In the genomic region with DNA sequence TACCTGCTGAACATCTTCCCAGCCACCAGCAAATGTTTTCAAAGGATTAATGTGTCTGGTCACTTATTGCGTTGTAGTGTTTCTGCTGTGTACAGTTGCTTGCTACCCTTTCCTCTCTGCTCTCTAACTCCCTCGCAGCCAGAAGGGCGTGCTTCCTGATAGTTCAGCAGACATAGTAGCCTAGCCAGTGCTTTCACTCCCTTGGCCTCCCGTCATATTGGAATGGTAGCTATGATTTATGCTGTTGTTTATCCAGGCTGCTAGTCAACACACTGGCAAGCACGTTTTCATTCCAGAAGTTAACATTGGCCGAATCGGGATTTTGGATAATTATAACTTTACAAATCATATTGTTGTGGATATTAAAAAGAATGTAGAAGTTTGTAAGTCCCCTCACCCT, we compare ENCODE assay signal across 22 mouse cellular contexts. TPM values are rescaled to one million over a fixed set of nuclear protein-coding genes. Genes with fewer than 3 reads are reported as not detected.
DNase-seq lines count a peak whose midpoint lies in the region; ATAC-seq lines count a peak whose summit lies in the region.
"Had no signal": no experiment of that assay in that cellular context is flagged by ENCODE, and none has a peak within 500 bp of the region (broad histone marks: within the 10 kb centered on the region; RNA-seq: fewer than 3 reads in every experiment).

No protein-coding gene starts in this region.

- WGBS in kidney, embryonic 16.5 days = 58% methylated on average over 7 of the region's 7 CpGs
- WGBS in liver, embryonic 11.5 days = 72% methylated on average over 7 of the region's 7 CpGs
- WGBS in liver, embryonic 12.5 days (ENCODE audit: insufficient replicate concordance) = 59% methylated on average over 7 of the region's 7 CpGs

- no peak overlapping the region for H3K9ac ChIP-seq in kidney, embryonic 16.5 days (replicated peaks; ENCODE audit: low read length)
- no peak overlapping the region for H3K9ac ChIP-seq in liver, embryonic 11.5 days (ENCODE audit: low read depth, low read length)
- no peak overlapping the region for H3K9ac ChIP-seq in liver, embryonic 12.5 days
- H3K9ac ChIP-seq: embryonic facial prominence, embryonic 15.5 days; hindbrain, embryonic 12.5 days had no signal

- no peak overlapping the region for H3K27ac ChIP-seq in kidney, embryonic 16.5 days (ENCODE audit: low read length)
- H3K27ac ChIP-seq in liver, embryonic 11.5 days (ENCODE audit: low read depth, low read length) = 0 out of 2 replicates have a peak overlapping the region, but pooled peaks have one; percentile 15
- no peak overlapping the region for H3K27ac ChIP-seq in liver, embryonic 12.5 days
- H3K27ac ChIP-seq: embryonic facial prominence, embryonic 15.5 days; forebrain, embryonic 10.5 days; gastrocnemius, adult 2 months; heart, embryonic 10.5 days; hindbrain, embryonic 12.5 days had no signal

- 0 out of 2 replicates have a peak, but pooled peaks cover 3% of the 10 kb centered on the region for H3K4me1 ChIP-seq in kidney, embryonic 16.5 days (ENCODE audit: insufficient read depth, low read length)
- H3K4me1 ChIP-seq in liver, embryonic 11.5 days (replicated peaks; ENCODE audit: control insufficient read depth, insufficient read depth, low read length) = peaks cover 33% of the 10 kb centered on the region
- H3K4me1 ChIP-seq in liver, embryonic 12.5 days = peaks cover 79% of the 10 kb centered on the region

- no peaks in the 10 kb centered on the region for H3K27me3 ChIP-seq in kidney, embryonic 16.5 days (ENCODE audit: insufficient read depth, low read length)
- H3K27me3 ChIP-seq in liver, embryonic 11.5 days (replicated peaks; ENCODE audit: control insufficient read depth, insufficient read depth, low read length) = no peaks in the 10 kb centered on the region
- no peaks in the 10 kb centered on the region for H3K27me3 ChIP-seq in liver, embryonic 12.5 days (replicated peaks)
- H3K27me3 ChIP-seq: embryonic facial prominence, embryonic 15.5 days; hindbrain, embryonic 12.5 days had no signal

- no peaks in the 10 kb centered on the region for H3K36me3 ChIP-seq in kidney, embryonic 16.5 days (ENCODE audit: insufficient read depth, low read length)
- no peaks in the 10 kb centered on the region for H3K36me3 ChIP-seq in liver, embryonic 11.5 days (ENCODE audit: control insufficient read depth, insufficient read depth, low read length)
- no peaks in the 10 kb centered on the region for H3K36me3 ChIP-seq in liver, embryonic 12.5 days
- H3K36me3 ChIP-seq: embryonic facial prominence, embryonic 15.5 days; forebrain, embryonic 10.5 days; hindbrain, embryonic 12.5 days had no signal

- H3K4me2 ChIP-seq in kidney, embryonic 16.5 days (replicated peaks; ENCODE audit: low read depth, low read length) = no peak overlapping the region
- H3K4me2 ChIP-seq in liver, embryonic 11.5 days = peak overlapping the region; percentile 2; the same call in 1 of the 2 replicates
- no peak overlapping the region for H3K4me2 ChIP-seq in liver, embryonic 12.5 days
- H3K4me2 ChIP-seq: embryonic facial prominence, embryonic 15.5 days; hindbrain, embryonic 12.5 days had no signal

- ATAC-seq in kidney, embryonic 16.5 days (ENCODE audit: low FRiP score, low TSS enrichment) = peak; percentile 46; the same call in 1 of the 2 replicates
- ATAC-seq in liver, embryonic 11.5 days (replicated peaks; ENCODE audit: low FRiP score) = no peak
- no peak for ATAC-seq in liver, embryonic 12.5 days
- no peak for ATAC-seq in inflammation-experienced regulatory T-cells, adult 6 months

- H3K4me3 ChIP-seq in kidney, embryonic 16.5 days (ENCODE audit: low read length) = no peak overlapping the region
- no peak overlapping the region for H3K4me3 ChIP-seq in liver, embryonic 11.5 days (ENCODE audit: low read depth, low read length)
- no peak overlapping the region for H3K4me3 ChIP-seq in liver, embryonic 12.5 days
- H3K4me3 ChIP-seq: embryonic facial prominence, embryonic 15.5 days; forebrain, embryonic 10.5 days; gastrocnemius, adult 2 months; heart, embryonic 10.5 days; hindbrain, embryonic 12.5 days had no signal

- DNase-seq in kidney, adult 11 months = no peak
- no peak for DNase-seq in liver, embryonic 11.5 days (ENCODE audit: low spot score)
- DNase-seq in 3T3-L1 (ENCODE audit: low read depth, low spot score) = peak; percentile 32
- peak; percentile 83 for DNase-seq in adipocyte (ENCODE audit: low spot score)
- DNase-seq: adrenal gland, postnatal 10 days; cerebellum, adult 11 months; cerebellum, adult 8-10 months; cerebellum, postnatal 14 days; embryo, embryonic 11 days; gastrocnemius, adult 2 months; gastrocnemius, postnatal 25 days; heart, postnatal 10 days; heart, postnatal 4 days had no signal

- no peaks in the 10 kb centered on the region for H3K9me3 ChIP-seq in kidney, embryonic 16.5 days (ENCODE audit: low read length)
- no peaks in the 10 kb centered on the region for H3K9me3 ChIP-seq in liver, embryonic 11.5 days (ENCODE audit: control insufficient read depth, low read length)
- no peaks in the 10 kb centered on the region for H3K9me3 ChIP-seq in liver, embryonic 12.5 days (replicated peaks)
- H3K9me3 ChIP-seq: embryonic facial prominence, embryonic 15.5 days; forebrain, embryonic 10.5 days; heart, embryonic 10.5 days; hindbrain, embryonic 12.5 days had no signal

RNA-seq across cellular contexts. Expression of gene Gpr171, which starts 41.5 kb away (rescaled TPM):
- 0.67 and 0.80 TPM in 2 replicates for polyA plus RNA-seq in kidney, embryonic 16.5 days (2015; fragmentation: Nextera tagmentation; extraction: Ambion mirVana)
- polyA plus RNA-seq in liver, embryonic 11.5 days (2014; fragmentation: Nextera tagmentation; extraction: Ambion mirVana) = 2.3 and 2.8 TPM in 2 replicates
- 2.2 and 2.3 TPM in 2 replicates for polyA plus RNA-seq in liver, embryonic 12.5 days (2016; fragmentation: Nextera tagmentation; extraction: Ambion mirVana)
- 10 to 100 TPM; 45.7 to 91.9 (median 55.6) TPM for polyA plus RNA-seq in inflammation-experienced regulatory T-cells, adult 6 months (2017; shearing (Covaris generic))
- polyA plus RNA-seq: brain, embryonic 14.5 days; erythroblast, embryonic 14.5 days had no signal

RNA-seq across cellular contexts. Expression of gene Med12l, which starts 54.5 kb away (rescaled TPM):
- 2.1 and 2.3 TPM in 2 replicates for polyA plus RNA-seq in kidney, embryonic 16.5 days (2015; fragmentation: Nextera tagmentation; extraction: Ambion mirVana)
- polyA plus RNA-seq in liver, embryonic 11.5 days (2014; fragmentation: Nextera tagmentation; extraction: Ambion mirVana) = 3.6 TPM in 2 replicates
- 1.9 and 2.1 TPM in 2 replicates for polyA plus RNA-seq in liver, embryonic 12.5 days (2016; fragmentation: Nextera tagmentation; extraction: Ambion mirVana)
- polyA plus RNA-seq in inflammation-experienced regulatory T-cells, adult 6 months (2017; shearing (Covaris generic)) = 1 to 10 TPM in 1 of 3 experiments, under 1 TPM in 2; 0.48 to 1.5 (median 0.61) TPM
- polyA plus RNA-seq: erythroblast, embryonic 14.5 days had no signal

Comparison
In these comparisons a context has a peak if more than half of its experiments do, and no peak if none do; other contexts are left out.
1. DNase-seq: peak in 3T3-L1 (single experiment) and adipocyte (single experiment); none in kidney, adult 11 months (single experiment) and liver, embryonic 11.5 days (single experiment).
2. RNA of gene Gpr171, which starts 41.5 kb away (polyA plus RNA-seq): 45.7 to 91.9 TPM in inflammation-experienced regulatory T-cells, adult 6 months; 2.3 to 2.8 TPM in liver, embryonic 11.5 days, 2.2 to 2.3 TPM in liver, embryonic 12.5 days and 0.67 to 0.80 TPM in kidney, embryonic 16.5 days; every median in the first group is over 10 times any median in the second.